Mouse (Mus musculus) myocyte (in vitro differentiated cells): ENCODE results near the gene Mlst8.
A peak's percentile ranks its signal among the peaks of the same experiment; 100 is the strongest.

Experiments used
- MYOG ChIP-seq, 3 experiments: IDR thresholded peaks; one replicate each; pipeline ENCODE4 v1.6.1; 2011; ENCODE audit warnings: control low read depth in 2 of 3, low read depth in 2 of 3, mild to moderate bottlenecking in 2 of 3; ENCODE audit not compliant: insufficient read length in 2 of 3, control insufficient read depth in 1 of 3, insufficient read depth in 1 of 3
- POLR2A ChIP-seq: IDR thresholded peaks from one replicate; pipeline ENCODE4 v1.6.1; 2011; ENCODE audit warnings: low read depth, mild to moderate bottlenecking, control low read depth, moderate library complexity; ENCODE audit not compliant: insufficient read length
- SRF ChIP-seq: IDR thresholded peaks from one replicate; pipeline ENCODE4 v1.6.1; 2011; ENCODE audit warnings: low read depth; ENCODE audit not compliant: control insufficient read depth, insufficient read length

- TF ChIP-seq POLR2A (no peak), MYOG (IDR thresholded peaks at IDR 0.05; ENCODE audit: control insufficient read depth in 1 of 3, insufficient read depth in 1 of 3, insufficient read length in 2 of 3, low read depth in 2 of 3) (peak in 2 of 3 experiments; percentile 40 to 55), SRF (no peak)
Observed at GRCm38 (mm10) chr17:24504085-24504484, 25.2 kb upstream of the Mlst8 start.
